Mouse (Mus musculus) ES-E14 (cell line): ENCODE measurements around the gene Pygo2.

Source experiments
- HCFC1 ChIP-seq: IDR thresholded peaks from 2 replicates; pipeline ENCODE4 v1.6.1; 2012; ENCODE audit warnings: low read length, inconsistent platforms, borderline replicate concordance; ENCODE audit not compliant: insufficient read depth
- ZC3H11A ChIP-seq: IDR thresholded peaks from 2 replicates; pipeline ENCODE4 v1.6.1; 2012; ENCODE audit warnings: low read depth, mild to moderate bottlenecking, inconsistent platforms, low read length, borderline replicate concordance

- TF ChIP-seq HCFC1 (no peak), ZC3H11A (no peak)
Observed at GRCm38 (mm10) chr3:89393605-89394004, 36.4 kb upstream of the Pygo2 start.
